Mouse (Mus musculus) C2C12 (cell line): ENCODE measurements around the gene Tab1. TPM values are rescaled to one million over a fixed set of nuclear protein-coding genes. Genes with fewer than 3 reads are reported as not detected.

Experiments used
- H3K27me3 ChIP-seq: one replicate; pipeline ENCODE4 v1.6.1; 2011; ENCODE audit not compliant: control insufficient read depth, insufficient read depth, insufficient read length
- H3K36me3 ChIP-seq: one replicate; pipeline ENCODE4 v1.6.1; 2011; ENCODE audit not compliant: control insufficient read depth, insufficient read depth
- H3K4me3 ChIP-seq: one replicate; pipeline ENCODE4 v1.5.1; 2011; ENCODE audit warnings: mild to moderate bottlenecking, control low read depth; ENCODE audit not compliant: poor library complexity, insufficient read depth, severe bottlenecking
- H3K79me2 ChIP-seq: one replicate; pipeline ENCODE4 v1.6.1; 2011; ENCODE audit not compliant: control insufficient read depth, insufficient read depth
- H3K79me3 ChIP-seq: one replicate; pipeline ENCODE4 v1.6.1; 2011; ENCODE audit warnings: low read depth, control low read depth
- H3ac ChIP-seq: one replicate; pipeline ENCODE3; 2011; ENCODE audit warnings: low read depth; ENCODE audit not compliant: control insufficient read depth, insufficient read length
- CEBPB ChIP-seq: IDR thresholded peaks from one replicate; pipeline ENCODE4 v1.6.1; 2011; ENCODE audit warnings: low read depth, mild to moderate bottlenecking, control low read depth, moderate library complexity
- CTCF ChIP-seq: IDR thresholded peaks from one replicate; pipeline ENCODE4 v1.5.1; 2011; ENCODE audit not compliant: control insufficient read depth, insufficient read depth, insufficient read length
- FOSL1 ChIP-seq: IDR thresholded peaks from one replicate; pipeline ENCODE4 v1.8.0; 2011; ENCODE audit warnings: mild to moderate bottlenecking, low read length; ENCODE audit not compliant: poor library complexity, insufficient read depth, severe bottlenecking
- MAX ChIP-seq: IDR thresholded peaks from one replicate; pipeline ENCODE4 v1.6.1; 2011; ENCODE audit warnings: mild to moderate bottlenecking, control low read depth
- MYOD1 ChIP-seq: IDR thresholded peaks from one replicate; pipeline ENCODE4 v1.6.1; 2011; ENCODE audit warnings: low read depth; ENCODE audit not compliant: control insufficient read depth, insufficient read length
- MYOG ChIP-seq: IDR thresholded peaks from one replicate; pipeline ENCODE4 v1.6.1; 2011; ENCODE audit not compliant: control insufficient read depth, insufficient read length; ENCODE audit errors: extremely low read depth
- USF1 ChIP-seq: IDR thresholded peaks from one replicate; pipeline ENCODE4 v1.6.1; 2011; ENCODE audit warnings: low read depth, mild to moderate bottlenecking, control low read depth, moderate library complexity
- polyA plus RNA-seq: library from polyadenylated mRNA; unstranded; fragments of >200 nt; fragmentation: generic; extraction: Trizol; gene quantifications from one replicate; pipeline ENCODE4 v1.2.1, GENCODE M21; 2012; ENCODE audit warnings: missing spikeins

The Tab1 gene
- polyA plus RNA-seq, 1 experiment, result 30.2 TPM

GRCm38 (mm10) chr15:80173781-80174597 lies 41.1 kb downstream of the Tab1 start:
- no peaks in the 10 kb centered on the region for H3K36me3 ChIP-seq
- no peaks in the 10 kb centered on the region for H3K27me3 ChIP-seq
- H3K4me3 ChIP-seq, result peak overlapping the region; percentile 68
- H3K79me3 ChIP-seq, result peaks cover 22% of the 10 kb centered on the region
- TF ChIP-seq CEBPB (no peak), FOSL1 (no peak), MAX (no peak), CTCF (no peak), MYOD1 (no peak), MYOG (no peak), USF1 (no peak)
- peaks cover 44% of the 10 kb centered on the region for H3K79me2 ChIP-seq
- H3ac ChIP-seq, result peak overlapping the region; percentile 76

DNA sequence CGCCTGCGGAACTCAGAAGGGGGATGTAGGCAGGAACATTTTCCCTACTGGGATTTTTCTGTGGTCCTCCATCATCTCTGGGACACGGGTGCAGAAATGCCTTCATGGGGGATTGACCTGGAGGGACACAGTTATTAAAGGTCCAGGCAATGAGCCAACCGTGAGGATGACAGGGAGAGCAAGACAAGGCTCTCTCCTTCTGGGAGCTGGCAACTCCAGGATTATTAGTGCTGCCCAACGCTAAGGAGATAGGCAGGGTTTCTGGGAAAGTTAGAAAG lies 41.6 kb downstream of the Tab1 start:
- no peaks in the 10 kb centered on the region for H3K36me3 ChIP-seq
- peak overlapping the region; percentile 68 for H3K4me3 ChIP-seq
- no peaks in the 10 kb centered on the region for H3K27me3 ChIP-seq
- H3K79me3 ChIP-seq, result peaks cover 22% of the 10 kb centered on the region
- TF ChIP-seq MAX (no peak), CTCF (no peak), FOSL1 (no peak), USF1 (no peak), CEBPB (no peak), MYOG (no peak), MYOD1 (no peak)
- no peak overlapping the region for H3ac ChIP-seq
- H3K79me2 ChIP-seq, result peaks cover 48% of the 10 kb centered on the region

DNA sequence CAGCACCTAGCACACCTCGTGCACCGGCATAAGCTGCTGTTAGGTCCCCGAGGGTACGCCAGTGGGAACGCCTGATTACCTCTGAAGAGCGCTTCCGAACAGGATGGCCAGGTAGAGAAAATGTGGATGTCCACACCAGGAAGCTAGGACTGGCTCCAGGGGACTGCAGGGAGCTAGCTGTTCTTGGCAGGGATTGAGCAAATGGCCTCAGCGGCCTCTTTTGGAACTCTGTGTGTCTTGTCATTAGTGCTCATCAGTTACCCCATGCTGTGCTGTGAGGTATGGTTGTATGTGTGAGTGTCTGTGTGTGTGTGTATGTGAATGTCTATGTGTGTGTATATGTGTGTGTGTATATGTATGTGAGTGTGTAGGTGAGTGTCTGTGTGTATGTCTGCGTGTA lies 42.4 kb downstream of the Tab1 start:
- Histone ChIP-seq H3ac (no peak overlapping the region), H3K4me3 (no peak overlapping the region), H3K79me2 (peaks cover 56% of the 10 kb centered on the region), H3K27me3 (no peaks in the 10 kb centered on the region), H3K79me3 (peaks cover 22% of the 10 kb centered on the region), H3K36me3 (no peaks in the 10 kb centered on the region)
- TF ChIP-seq CEBPB (no peak), CTCF (no peak), MYOD1 (no peak), MYOG (no peak), MAX (no peak), FOSL1 (no peak), USF1 (no peak)

DNA sequence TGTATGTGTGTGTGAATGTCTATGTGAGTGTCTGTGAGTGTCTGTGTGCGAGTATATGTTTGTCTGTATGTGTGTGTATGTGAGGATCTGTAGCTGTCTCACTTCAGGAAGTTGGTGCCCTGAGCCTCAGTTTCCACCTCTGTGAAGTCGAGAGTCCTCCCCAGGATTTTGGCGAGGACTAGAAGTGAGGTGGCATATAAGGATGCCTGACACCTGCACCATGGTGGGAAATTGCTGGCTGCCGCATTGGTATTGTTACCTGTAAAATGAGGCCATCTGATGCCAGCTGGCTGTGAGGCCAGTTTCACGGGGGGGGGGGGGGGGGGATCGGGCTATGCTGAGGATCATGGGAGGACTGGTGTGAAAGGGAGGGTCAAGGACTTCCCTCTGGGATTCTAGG lies 42.8 kb downstream of the Tab1 start:
- no peak for TF ChIP-seq USF1
- H3K4me3 ChIP-seq, result no peak overlapping the region
- no peak overlapping the region for H3ac ChIP-seq
- peaks cover 61% of the 10 kb centered on the region for H3K79me2 ChIP-seq
- H3K36me3 ChIP-seq, result no peaks in the 10 kb centered on the region
- H3K79me3 ChIP-seq, result peaks cover 22% of the 10 kb centered on the region
- H3K27me3 ChIP-seq, result no peaks in the 10 kb centered on the region

DNA sequence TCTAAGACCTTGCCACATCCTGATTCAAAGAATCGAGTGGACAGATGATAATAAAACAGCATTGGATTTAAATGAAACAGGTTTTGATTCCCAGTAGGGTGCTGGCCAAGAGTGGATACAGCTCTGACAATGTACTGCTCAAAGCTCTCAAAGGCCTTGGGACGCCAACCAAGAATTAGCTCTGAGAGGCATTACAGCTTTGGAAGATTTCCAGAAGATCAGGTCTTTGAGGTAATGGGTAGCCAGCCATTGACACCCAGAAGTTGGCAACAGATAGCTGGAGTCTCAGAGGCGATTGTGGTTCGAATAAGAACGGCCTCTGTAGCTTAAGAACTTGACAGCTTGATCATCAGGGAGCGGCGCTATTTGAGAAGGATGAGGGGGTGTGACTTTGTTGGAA lies 48.6 kb downstream of the Tab1 start:
- Histone ChIP-seq H3K4me3 (no peak overlapping the region), H3K36me3 (peaks cover 5% of the 10 kb centered on the region), H3ac (no peak overlapping the region), H3K27me3 (no peaks in the 10 kb centered on the region), H3K79me3 (peaks cover 7% of the 10 kb centered on the region), H3K79me2 (peaks cover 43% of the 10 kb centered on the region)
- TF ChIP-seq CTCF (no peak), MAX (no peak), MYOD1 (no peak), MYOG (no peak)

GRCm38 (mm10) chr15:80182072-80182700 lies 49.3 kb downstream of the Tab1 start:
- Histone ChIP-seq H3K4me3 (no peak overlapping the region), H3K36me3 (peaks cover 5% of the 10 kb centered on the region), H3K27me3 (no peaks in the 10 kb centered on the region), H3K79me3 (peaks cover 3% of the 10 kb centered on the region), H3ac (no peak overlapping the region), H3K79me2 (peaks cover 37% of the 10 kb centered on the region)
- TF ChIP-seq MYOG (no peak), CEBPB (no peak), FOSL1 (no peak), CTCF (no peak), MAX (no peak), MYOD1 (no peak), USF1 (no peak)
